Mouse (Mus musculus) embryonic fibroblast, embryonic 13.5 days (primary cell): ENCODE results near the gene Gsdma3. TPM values are rescaled to one million over a fixed set of nuclear protein-coding genes. Genes with fewer than 3 reads are reported as not detected.
A peak's percentile ranks its signal among the peaks of the same experiment; 100 is the strongest.
"Not testable (repeated sequence)": the region's sequence is repeated elsewhere in the genome, so short reads cannot be mapped to it uniquely, and the experiment has no call there.

ENCODE experiments used
- H3K27ac ChIP-seq: 2 replicates; pipeline ENCODE4 v1.5.1; 2012; ENCODE audit warnings: low read length, control low read depth, inconsistent platforms; ENCODE audit not compliant: insufficient read depth
- H3K4me1 ChIP-seq: 2 replicates; pipeline ENCODE4 v1.6.1; 2011; ENCODE audit warnings: low read length; ENCODE audit not compliant: control insufficient read depth, insufficient read depth
- H3K4me3 ChIP-seq: 2 replicates; pipeline ENCODE4 v1.5.1; 2011; ENCODE audit warnings: mild to moderate bottlenecking, control low read depth, low read length; ENCODE audit not compliant: insufficient read depth
- CTCF ChIP-seq: IDR thresholded peaks from 2 replicates; pipeline ENCODE4 v1.5.1; 2011; ENCODE audit warnings: mild to moderate bottlenecking, control low read depth, low read length, moderate library complexity, borderline replicate concordance; ENCODE audit not compliant: insufficient read depth
- POLR2A ChIP-seq: IDR thresholded peaks from 2 replicates; pipeline ENCODE4 v1.6.1; 2011; ENCODE audit warnings: low read depth, mild to moderate bottlenecking, control low read depth, low read length, moderate library complexity
- polyA plus RNA-seq: library from polyadenylated mRNA; stranded (reverse); fragments of >200 nt; gene quantifications from 2 replicates; pipeline ENCODE4 v1.2.4, GENCODE M21; 2011; ENCODE audit warnings: low read depth; ENCODE audit not compliant: missing spikeins, insufficient read length

The Gsdma3 gene
- polyA plus RNA-seq, 1 experiment = not detected

GRCm38 (mm10) chr11:98628706-98629105 lies 2.5 kb downstream of the Gsdma3 start:
- no peak for TF ChIP-seq POLR2A
- TF ChIP-seq CTCF = no peak
- Histone ChIP-seq H3K27ac (no peak overlapping the region), H3K4me3 (no peak overlapping the region), H3K4me1 (no peaks in the 10 kb centered on the region)

- no peak overlapping the region for H3K27ac ChIP-seq
- H3K4me1 ChIP-seq = no peaks in the 10 kb centered on the region
- TF ChIP-seq CTCF (no peak), POLR2A (no peak)
- H3K4me3 ChIP-seq = no peak overlapping the region
Observed at GRCm38 (mm10) chr11:98630646-98631045, 4.5 kb downstream of the Gsdma3 start.

- not testable (repeated sequence) for H3K4me3 ChIP-seq, H3K27ac ChIP-seq, H3K4me1 ChIP-seq
Observed at GRCm38 (mm10) chr11:98635312-98635970, 9.3 kb downstream of the Gsdma3 start.

- no peak for TF ChIP-seq POLR2A
- TF ChIP-seq CTCF = no peak
- no peak overlapping the region for H3K27ac ChIP-seq
- H3K4me1 ChIP-seq = no peaks in the 10 kb centered on the region
- no peak overlapping the region for H3K4me3 ChIP-seq
Observed at GRCm38 (mm10) chr11:98637501-98637900, 11.3 kb downstream of the Gsdma3 start.

- Histone ChIP-seq H3K4me3 (no peak overlapping the region), H3K4me1 (no peaks in the 10 kb centered on the region), H3K27ac (no peak overlapping the region)
- TF ChIP-seq CTCF (no peak), POLR2A (no peak)
Observed at GRCm38 (mm10) chr11:98640091-98640490, 13.9 kb downstream of the Gsdma3 start.

- Histone ChIP-seq H3K4me3 (no peak overlapping the region), H3K4me1 (no peaks in the 10 kb centered on the region), H3K27ac (no peak overlapping the region)
- TF ChIP-seq POLR2A = no peak
- TF ChIP-seq CTCF = no peak
Observed at GRCm38 (mm10) chr11:98644757-98645156, 18.6 kb downstream of the Gsdma3 start.

- H3K4me1 ChIP-seq = no peaks in the 10 kb centered on the region
- H3K27ac ChIP-seq = no peak overlapping the region
- H3K4me3 ChIP-seq = no peak overlapping the region
- TF ChIP-seq CTCF = no peak
- no peak for TF ChIP-seq POLR2A
Observed at GRCm38 (mm10) chr11:98645946-98646345, 19.8 kb downstream of the Gsdma3 start.

- Histone ChIP-seq H3K27ac (no peak within 1 kb of the TSS), H3K4me3 (no peak within 1 kb of the TSS), H3K4me1 (no peaks in the 10 kb centered on the region)
- TF ChIP-seq POLR2A (no peak), CTCF (no peak)
Observed at GRCm38 (mm10) chr11:98646459-98646858, 20.3 kb downstream of the Gsdma3 start, which contains the start of gene Gsdma2. TSS of gene Gsdma2 (plus strand) at chr11:98646759.

GRCm38 (mm10) chr11:98655076-98655475 lies 28.9 kb downstream of the Gsdma3 start:
- not testable (repeated sequence) for H3K27ac ChIP-seq, H3K4me3 ChIP-seq

GRCm38 (mm10) chr11:98660517-98660916 lies 34.4 kb downstream of the Gsdma3 start:
- Histone ChIP-seq H3K4me1 (no peaks in the 10 kb centered on the region), H3K27ac (no peak overlapping the region), H3K4me3 (no peak overlapping the region)
- TF ChIP-seq CTCF (peak; percentile 8; the same call in 1 of the 2 replicates), POLR2A (no peak)

More at GRCm38 (mm10) chr11:98655076-98655475, 28.9 kb downstream of the Gsdma3 start:
- H3K4me1 ChIP-seq = not testable (repeated sequence)

GRCm38 (mm10) chr11:98664091-98664490 lies 37.9 kb downstream of the Gsdma3 start, which contains the start of gene Gsdma:
TSS of gene Gsdma (plus strand) at chr11:98664351.
- Histone ChIP-seq H3K27ac (no peak within 1 kb of the TSS), H3K4me1 (no peaks in the 10 kb centered on the region), H3K4me3 (no peak within 1 kb of the TSS)
- TF ChIP-seq CTCF (no peak), POLR2A (no peak)
